Mouse (Mus musculus): Measurements from ENCODE around the gene Egln2. TPM values are rescaled to one million over a fixed set of nuclear protein-coding genes. Genes with fewer than 3 reads are reported as not detected.
A peak's percentile ranks its signal among the peaks of the same experiment; 100 is the strongest.

Gene Egln2
- 84.9 and 93.7 TPM in 2 replicates for polyA plus RNA-seq (2012; rRNA removed)

DNA sequence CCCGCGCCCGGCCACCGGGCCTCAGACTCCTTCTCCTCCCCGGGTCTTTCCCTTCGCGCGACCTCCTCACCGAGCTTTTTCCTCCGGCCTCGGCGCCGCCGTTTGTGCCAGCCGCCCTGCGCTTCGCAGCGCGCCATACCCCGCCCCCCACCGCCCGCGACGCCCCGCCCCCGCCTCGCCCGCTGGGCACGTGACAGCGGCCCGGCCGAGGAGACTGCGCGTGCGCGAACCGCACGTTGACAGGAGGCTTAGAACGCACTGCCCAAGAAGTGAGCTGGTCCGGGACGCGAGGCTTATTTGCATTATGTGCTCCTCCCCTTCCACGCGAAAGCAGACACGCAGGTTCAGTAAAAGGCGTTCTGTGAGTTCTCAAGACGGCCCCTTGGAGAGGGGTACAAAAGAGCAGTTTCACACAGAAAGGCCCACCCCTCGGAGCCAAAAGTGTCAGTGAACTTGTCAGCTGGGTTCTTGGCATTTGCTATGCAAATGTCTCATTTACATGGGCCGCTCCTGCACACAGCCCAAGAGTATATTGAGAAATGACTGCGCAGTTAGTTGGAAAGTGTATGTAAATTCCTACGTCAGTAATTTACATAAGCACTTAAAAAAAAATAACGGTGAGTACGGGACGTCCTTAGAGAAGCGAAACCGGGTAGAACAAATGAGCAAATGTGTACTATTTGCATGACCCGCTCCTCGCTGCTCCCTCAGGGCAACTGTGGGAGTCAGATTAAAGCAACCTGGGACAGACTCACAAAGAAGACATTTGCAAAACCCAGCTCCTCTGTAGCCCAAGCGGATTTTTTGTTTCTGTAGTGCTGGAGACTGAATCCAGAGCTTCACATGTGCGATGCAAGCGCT, at the start of gene Egln2:
Gene Egln2 (minus strand): TSS at position 189 of the 861 bp plus-strand sequence.
- peak; percentile 58 for TF ChIP-seq POLR2A (IDR thresholded peaks at IDR 0.05; ENCODE audit: low read depth, low read length)
- TF ChIP-seq CTCF (conservative IDR thresholded peaks at IDR 0.05; ENCODE audit: insufficient read depth, insufficient read length, low read depth, low read length): no peak
- no peaks in the 10 kb centered on the region for H3K27me3 ChIP-seq (replicated peaks; ENCODE audit: control insufficient read depth, insufficient read depth, low read length)
- peaks cover 30% of the 10 kb centered on the region for H3K4me1 ChIP-seq (ENCODE audit: control insufficient read depth, insufficient read depth, low read length)
- WGBS: under 1% methylated on average over 61 of the region's 61 CpGs
- H3K27ac ChIP-seq (ENCODE audit: insufficient read depth, low read depth, low read length): peak within 1 kb of the TSS; percentile 97
- no peaks in the 10 kb centered on the region; the same call in 1 of the 2 replicates for H3K36me3 ChIP-seq (ENCODE audit: control insufficient read depth, insufficient read depth, low read length)
- peak within 1 kb of the TSS; percentile 93 for H3K4me3 ChIP-seq (ENCODE audit: insufficient read depth, low read depth, low read length)
- peak; percentile 98 for DNase-seq

DNA sequence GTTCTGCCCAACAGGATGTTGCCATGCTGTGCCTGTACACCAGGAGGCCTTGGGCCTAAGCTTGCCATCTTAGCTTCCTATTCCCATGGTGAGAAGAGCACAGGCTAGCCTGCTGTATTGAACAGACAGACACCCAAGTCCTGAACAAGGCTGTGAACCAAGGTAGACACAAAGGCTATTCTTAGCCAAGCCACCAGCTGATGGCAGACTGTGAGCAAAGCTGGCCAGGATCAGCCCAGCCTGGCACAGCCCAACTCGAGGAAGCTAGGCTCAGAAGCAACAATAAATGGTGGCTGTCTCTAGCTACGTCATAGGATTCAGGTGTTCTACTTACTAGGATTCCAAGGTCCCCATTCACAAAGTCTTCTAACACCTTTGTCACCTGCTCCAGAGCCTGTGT, 46.0 kb upstream of the Egln2 start:
- 82% methylated on average over 2 of the region's 2 CpGs for WGBS
- TF ChIP-seq CTCF (conservative IDR thresholded peaks at IDR 0.05; ENCODE audit: insufficient read depth, insufficient read length, low read depth, low read length): no peak
- no peak for TF ChIP-seq POLR2A (IDR thresholded peaks at IDR 0.05; ENCODE audit: low read depth, low read length)
- no peak for DNase-seq
- Histone ChIP-seq H3K36me3 (ENCODE audit: control insufficient read depth, insufficient read depth, low read length) (no peaks in the 10 kb centered on the region; the same call in 1 of the 2 replicates), H3K4me3 (ENCODE audit: insufficient read depth, low read depth, low read length) (no peak overlapping the region), H3K27ac (ENCODE audit: insufficient read depth, low read depth, low read length) (no peak overlapping the region), H3K27me3 (replicated peaks; ENCODE audit: control insufficient read depth, insufficient read depth, low read length) (no peaks in the 10 kb centered on the region), H3K4me1 (ENCODE audit: control insufficient read depth, insufficient read depth, low read length) (no peaks in the 10 kb centered on the region)

DNA sequence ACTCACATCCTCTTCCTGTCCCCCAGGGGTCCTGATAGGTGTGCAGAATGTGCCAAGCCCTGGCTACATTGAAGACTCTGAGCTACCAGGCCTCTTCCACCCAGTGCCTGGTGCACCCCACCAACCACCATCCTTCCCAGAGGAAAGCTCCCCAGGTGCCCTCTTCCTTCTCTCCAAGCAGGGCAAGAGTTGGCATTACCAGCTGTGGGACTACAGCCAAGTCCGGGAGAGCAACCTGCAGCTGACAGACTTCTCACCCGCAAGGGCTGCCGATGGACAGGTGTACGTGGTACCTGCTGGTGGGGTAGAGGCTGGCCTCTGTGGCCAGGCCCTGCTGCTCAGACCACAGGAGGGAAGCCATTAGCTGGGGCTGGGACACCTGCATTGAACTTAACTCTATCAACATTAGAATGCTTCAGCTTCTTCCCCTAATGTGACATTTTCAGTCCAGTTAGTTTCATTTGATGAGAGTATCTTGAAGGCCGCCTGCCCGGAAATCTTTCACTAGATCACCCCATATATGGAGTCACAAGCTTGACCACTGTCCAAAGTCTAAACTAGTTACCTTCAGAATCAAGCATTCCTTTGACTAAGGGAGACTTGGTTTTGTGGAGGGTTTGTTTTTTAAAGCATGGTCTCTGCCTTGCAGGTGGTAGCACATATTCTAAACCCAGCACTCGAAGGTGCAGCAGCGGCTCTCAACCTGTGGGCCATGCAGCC, 37.3 kb upstream of the Egln2 start:
- DNase-seq: peak; percentile 59
- H3K27me3 ChIP-seq (replicated peaks; ENCODE audit: control insufficient read depth, insufficient read depth, low read length): no peaks in the 10 kb centered on the region
- WGBS: 70% methylated on average over 8 of the region's 8 CpGs
- H3K27ac ChIP-seq (ENCODE audit: insufficient read depth, low read depth, low read length): peak overlapping the region; percentile 24; the same call in 1 of the 2 replicates
- no peak overlapping the region for H3K4me3 ChIP-seq (ENCODE audit: insufficient read depth, low read depth, low read length)
- TF ChIP-seq CTCF (conservative IDR thresholded peaks at IDR 0.05; ENCODE audit: insufficient read depth, insufficient read length, low read depth, low read length) (no peak), POLR2A (IDR thresholded peaks at IDR 0.05; ENCODE audit: low read depth, low read length) (no peak)
- peaks cover 3% of the 10 kb centered on the region; the same call in 1 of the 2 replicates for H3K4me1 ChIP-seq (ENCODE audit: control insufficient read depth, insufficient read depth, low read length)
- no peaks in the 10 kb centered on the region for H3K36me3 ChIP-seq (ENCODE audit: control insufficient read depth, insufficient read depth, low read length)

DNA sequence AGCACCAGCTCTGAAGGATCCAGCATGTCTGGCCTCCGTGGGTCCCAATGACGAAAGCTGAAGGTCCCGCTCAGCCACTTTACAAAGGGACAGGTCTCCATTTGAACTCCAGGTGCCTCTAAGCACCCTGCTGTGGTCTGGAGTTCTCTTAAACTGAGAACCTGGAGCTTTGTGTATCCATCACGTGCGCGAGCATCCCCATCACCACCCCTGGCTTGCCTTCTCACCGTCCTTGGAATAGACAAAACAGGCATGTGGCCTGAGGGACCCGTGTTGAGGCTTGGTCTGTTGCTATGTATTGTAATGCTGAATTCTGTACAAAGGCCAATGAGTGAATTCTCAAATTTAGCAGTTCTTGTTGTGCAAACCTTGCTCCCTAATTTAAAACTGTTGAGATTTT, 32.2 kb upstream of the Egln2 start:
- Histone ChIP-seq H3K4me3 (ENCODE audit: insufficient read depth, low read depth, low read length) (no peak overlapping the region), H3K27ac (ENCODE audit: insufficient read depth, low read depth, low read length) (no peak overlapping the region), H3K4me1 (ENCODE audit: control insufficient read depth, insufficient read depth, low read length) (peaks cover 5% of the 10 kb centered on the region; the same call in 1 of the 2 replicates), H3K27me3 (replicated peaks; ENCODE audit: control insufficient read depth, insufficient read depth, low read length) (no peaks in the 10 kb centered on the region), H3K36me3 (ENCODE audit: control insufficient read depth, insufficient read depth, low read length) (no peaks in the 10 kb centered on the region)
- DNase-seq: no peak
- 94% methylated on average over 8 of the region's 8 CpGs for WGBS
- TF ChIP-seq CTCF (conservative IDR thresholded peaks at IDR 0.05; ENCODE audit: insufficient read depth, insufficient read length, low read depth, low read length) (no peak), POLR2A (IDR thresholded peaks at IDR 0.05; ENCODE audit: low read depth, low read length) (no peak)

DNA sequence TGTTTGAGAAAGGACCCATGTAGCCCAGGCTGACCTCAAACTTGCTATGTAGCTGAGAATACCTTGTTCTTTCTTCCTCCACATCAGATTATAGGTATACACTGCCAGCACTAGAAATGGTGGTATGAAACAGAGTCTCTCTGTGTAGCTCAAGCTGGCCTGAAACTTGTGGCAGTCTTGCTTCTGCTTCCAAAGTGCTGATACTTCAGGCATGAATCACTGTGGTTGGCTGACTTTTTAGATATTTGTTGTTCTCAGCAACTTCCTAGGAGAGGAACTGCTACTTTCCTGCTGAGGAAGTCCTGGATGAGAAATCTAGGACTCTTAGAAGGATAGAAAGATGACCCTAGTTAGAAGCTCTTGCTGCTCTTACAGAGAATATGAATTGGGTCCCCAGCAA, 31.8 kb upstream of the Egln2 start:
- Histone ChIP-seq H3K4me1 (ENCODE audit: control insufficient read depth, insufficient read depth, low read length) (peaks cover 4% of the 10 kb centered on the region; the same call in 1 of the 2 replicates), H3K27ac (ENCODE audit: insufficient read depth, low read depth, low read length) (no peak overlapping the region), H3K4me3 (ENCODE audit: insufficient read depth, low read depth, low read length) (no peak overlapping the region), H3K27me3 (replicated peaks; ENCODE audit: control insufficient read depth, insufficient read depth, low read length) (no peaks in the 10 kb centered on the region), H3K36me3 (ENCODE audit: control insufficient read depth, insufficient read depth, low read length) (no peaks in the 10 kb centered on the region)
- TF ChIP-seq CTCF (conservative IDR thresholded peaks at IDR 0.05; ENCODE audit: insufficient read depth, insufficient read length, low read depth, low read length): no peak
- no peak for TF ChIP-seq POLR2A (IDR thresholded peaks at IDR 0.05; ENCODE audit: low read depth, low read length)
- DNase-seq: no peak

DNA sequence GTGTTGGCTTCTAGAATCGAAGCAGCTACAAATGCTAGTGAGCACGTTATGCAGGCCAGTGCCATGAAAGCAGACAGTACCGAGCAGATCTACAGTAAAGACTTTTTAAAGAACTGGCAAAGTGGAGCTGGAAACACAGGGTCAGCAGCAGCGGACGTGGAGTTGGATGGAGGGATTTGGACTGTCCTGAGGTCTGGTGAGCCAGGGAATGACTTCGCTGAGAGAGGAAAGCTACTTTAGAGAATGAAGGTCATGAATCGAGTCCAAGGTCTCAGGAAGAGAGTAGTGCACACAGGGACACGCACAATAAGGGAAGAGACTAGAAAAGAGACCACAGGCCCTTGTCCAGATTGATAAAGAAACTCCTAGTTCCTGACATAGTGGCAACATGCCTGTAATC, 31.0 kb upstream of the Egln2 start:
- TF ChIP-seq CTCF (conservative IDR thresholded peaks at IDR 0.05; ENCODE audit: insufficient read depth, insufficient read length, low read depth, low read length) (no peak), POLR2A (IDR thresholded peaks at IDR 0.05; ENCODE audit: low read depth, low read length) (no peak)
- H3K4me3 ChIP-seq (ENCODE audit: insufficient read depth, low read depth, low read length): no peak overlapping the region
- H3K27me3 ChIP-seq (replicated peaks; ENCODE audit: control insufficient read depth, insufficient read depth, low read length): no peaks in the 10 kb centered on the region
- 84% methylated on average over 8 of the region's 8 CpGs for WGBS
- DNase-seq: no peak
- no peaks in the 10 kb centered on the region for H3K36me3 ChIP-seq (ENCODE audit: control insufficient read depth, insufficient read depth, low read length)
- H3K4me1 ChIP-seq (ENCODE audit: control insufficient read depth, insufficient read depth, low read length): peaks cover 4% of the 10 kb centered on the region; the same call in 1 of the 2 replicates
- no peak overlapping the region for H3K27ac ChIP-seq (ENCODE audit: insufficient read depth, low read depth, low read length)

DNA sequence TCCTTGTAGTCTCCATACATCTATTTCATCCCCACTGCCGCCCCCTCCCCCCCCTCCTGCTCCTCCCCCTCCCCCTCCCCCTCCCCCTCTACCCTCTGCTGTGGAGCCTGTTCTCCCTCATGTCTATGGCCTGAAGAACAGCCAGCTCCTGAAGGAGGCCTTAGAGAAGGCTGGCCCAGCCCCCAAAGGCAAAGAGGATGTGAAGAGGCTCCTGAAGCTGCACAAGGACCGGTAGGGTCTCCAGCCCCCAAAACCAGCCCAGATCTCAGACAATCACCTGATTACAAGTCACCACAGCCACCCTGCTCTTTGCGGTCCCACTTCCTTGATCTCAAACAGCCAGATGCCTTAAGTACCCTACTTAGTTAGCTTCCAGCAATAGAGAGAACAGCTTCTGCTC, 30.5 kb upstream of the Egln2 start:
- no peaks in the 10 kb centered on the region for H3K36me3 ChIP-seq (ENCODE audit: control insufficient read depth, insufficient read depth, low read length)
- TF ChIP-seq CTCF (conservative IDR thresholded peaks at IDR 0.05; ENCODE audit: insufficient read depth, insufficient read length, low read depth, low read length) (no peak), POLR2A (IDR thresholded peaks at IDR 0.05; ENCODE audit: low read depth, low read length) (no peak)
- no peak for DNase-seq

More for the DNA sequence above, 30.5 kb upstream of the Egln2 start:
- WGBS: 84% methylated on average over 3 of the region's 3 CpGs
- H3K27ac ChIP-seq (ENCODE audit: insufficient read depth, low read depth, low read length): no peak overlapping the region
- no peak overlapping the region for H3K4me3 ChIP-seq (ENCODE audit: insufficient read depth, low read depth, low read length)
- H3K27me3 ChIP-seq (replicated peaks; ENCODE audit: control insufficient read depth, insufficient read depth, low read length): no peaks in the 10 kb centered on the region
- H3K4me1 ChIP-seq (ENCODE audit: control insufficient read depth, insufficient read depth, low read length): peaks cover 4% of the 10 kb centered on the region; the same call in 1 of the 2 replicates

All from kidney, adult 2 months (tissue).